Mouse (Mus musculus) ES-E14 (cell line): ENCODE measurements around the gene Rpl23. TPM values are rescaled to one million over a fixed set of nuclear protein-coding genes. Genes with fewer than 3 reads are reported as not detected.

ENCODE experiments used
- DNase-seq: peaks from one replicate; pipeline ENCODE4 v3.0.0-alpha.2; 2013; ENCODE audit warnings: low read depth, low spot score
- H3K27ac ChIP-seq: 2 replicates; pipeline ENCODE4 v1.5.1; 2012; ENCODE audit warnings: low read depth, mild to moderate bottlenecking, low read length, moderate library complexity, mixed read lengths; ENCODE audit not compliant: poor library complexity, insufficient read depth, severe bottlenecking
- H3K36me3 ChIP-seq: 2 replicates; pipeline ENCODE4 v1.6.1; 2012; ENCODE audit warnings: mild to moderate bottlenecking, low read length, moderate library complexity, mixed read lengths; ENCODE audit not compliant: control insufficient read depth, poor library complexity, insufficient read depth, severe bottlenecking
- H3K4me1 ChIP-seq, 2 experiments: fragments of 150-350 bp in 1 of 2; sonication (generic) in 1 of 2; 2 replicates each; pipeline ENCODE4 v1.6.1; 2012; ENCODE audit warnings: low read length in 2 of 2, mild to moderate bottlenecking in 1 of 2, mixed read lengths in 1 of 2; ENCODE audit not compliant: control insufficient read depth in 2 of 2, insufficient read depth in 2 of 2, poor library complexity in 1 of 2
- H3K4me3 ChIP-seq, 2 experiments: fragments of 150-350 bp in 1 of 2; sonication (generic) in 1 of 2; 2 replicates each; pipeline ENCODE4 v1.5.1; 2012; ENCODE audit warnings: low read length in 2 of 2, low read depth in 1 of 2, mild to moderate bottlenecking in 1 of 2, mixed read lengths in 1 of 2; ENCODE audit not compliant: insufficient read depth in 1 of 2, poor library complexity in 1 of 2, severe bottlenecking in 1 of 2
- H3K9ac ChIP-seq: 2 replicates; pipeline ENCODE4 v1.6.1; 2012; ENCODE audit warnings: low read depth, mild to moderate bottlenecking, low read length, mixed read lengths; ENCODE audit not compliant: poor library complexity, insufficient read depth, severe bottlenecking
- H3K9me3 ChIP-seq: fragments of 150-350 bp; sonication (generic); 2 replicates; pipeline ENCODE4 v1.6.1; 2012; ENCODE audit warnings: low read depth, mild to moderate bottlenecking, low read length; ENCODE audit not compliant: control insufficient read depth, insufficient read depth
- CHD2 ChIP-seq: IDR thresholded peaks from 2 replicates; pipeline ENCODE4 v1.6.1; 2014; ENCODE audit warnings: mild to moderate bottlenecking, low read depth, low read length, inconsistent platforms
- HCFC1 ChIP-seq: IDR thresholded peaks from 2 replicates; pipeline ENCODE4 v1.6.1; 2012; ENCODE audit warnings: low read length, inconsistent platforms, borderline replicate concordance; ENCODE audit not compliant: insufficient read depth
- MAFK ChIP-seq: IDR thresholded peaks from 2 replicates; pipeline ENCODE4 v1.6.1; 2014; ENCODE audit warnings: mild to moderate bottlenecking, low read depth, low read length, inconsistent platforms; ENCODE audit not compliant: insufficient read depth
- ZC3H11A ChIP-seq: IDR thresholded peaks from 2 replicates; pipeline ENCODE4 v1.6.1; 2012; ENCODE audit warnings: low read depth, mild to moderate bottlenecking, inconsistent platforms, low read length, borderline replicate concordance
- ZNF384 ChIP-seq: IDR thresholded peaks from 2 replicates; pipeline ENCODE4 v1.6.1; 2012; ENCODE audit warnings: low read depth, low read length, inconsistent platforms
- in situ Hi-C, 2 experiments: fragments of 600-800 bp; cut with MboI; formaldehyde crosslinking; loops; one replicate each; pipeline ENCODE4 v1.15.1; 2025; ENCODE audit warnings: low sequenced_read_pairs in 2 of 2, inconsistent platforms in 1 of 2; ENCODE audit not compliant: unreplicated experiment in 2 of 2
- total RNA-seq: library from RNA; depleted of rRNA; stranded (reverse); fragments of 300-350 nt; gene quantifications from 2 replicates; pipeline ENCODE4 v1.2.3, GENCODE M21; 2012

Gene Rpl23
- total RNA-seq, 1 experiment, result 1,430 TPM

- no peak overlapping the region for H3K9ac ChIP-seq
- peak overlapping the region; percentile 70; the same call in 1 of the 2 replicates for H3K27ac ChIP-seq
- DNase-seq, result no peak
- H3K4me1 ChIP-seq, result peaks cover 17 to 52% of the 10 kb centered on the region in 2 experiments
- TF ChIP-seq ZNF384 (peak; percentile 95), CHD2 (no peak)
- H3K36me3 ChIP-seq, result peaks cover 55% of the 10 kb centered on the region
- in situ Hi-C loops, result no loop called here
- no peak overlapping the region for H3K4me3 ChIP-seq
- no peaks in the 10 kb centered on the region for H3K9me3 ChIP-seq
These were observed 35.1 kb upstream of the Rpl23 start for GRCm38 (mm10) chr11:97817379-97817778.

GRCm38 (mm10) chr11:97816916-97817315 is 34.7 kb upstream of the Rpl23 start:
- Histone ChIP-seq H3K9me3 (no peaks in the 10 kb centered on the region), H3K9ac (peak overlapping the region; percentile 8), H3K36me3 (peaks cover 56% of the 10 kb centered on the region), H3K4me3 (no peak overlapping the region), H3K4me1 (peaks cover 17 to 56% of the 10 kb centered on the region in 2 experiments), H3K27ac (peak overlapping the region; percentile 50; the same call in 1 of the 2 replicates)
- in situ Hi-C loops, result no loop called here
- DNase-seq, result no peak
- TF ChIP-seq ZNF384 (no peak), MAFK (no peak), HCFC1 (no peak), CHD2 (no peak), ZC3H11A (no peak)

- peaks cover 17 to 62% of the 10 kb centered on the region in 2 experiments for H3K4me1 ChIP-seq
These were observed 33.9 kb upstream of the Rpl23 start for GRCm38 (mm10) chr11:97816176-97816575.

DNA sequence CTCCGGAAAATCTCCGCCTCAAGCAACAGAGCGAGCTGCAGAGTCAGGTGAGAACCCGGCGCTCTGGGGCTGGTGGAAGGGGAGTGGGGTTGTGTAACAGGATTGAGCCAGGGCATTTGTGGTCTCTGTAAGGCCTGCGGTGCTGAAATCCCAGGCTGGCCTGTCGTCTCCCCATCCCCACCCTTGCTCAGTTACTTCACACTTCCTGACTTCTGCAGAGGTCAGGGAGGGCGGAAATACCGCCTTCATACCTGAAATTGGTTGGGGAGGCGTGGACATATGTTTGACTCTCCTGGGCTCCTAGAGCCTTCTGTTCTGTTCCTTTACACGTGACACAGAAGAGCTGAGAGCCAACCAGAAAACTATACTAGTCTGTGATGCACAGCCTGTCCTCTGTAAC is 33.5 kb upstream of the Rpl23 start:
- peaks cover 17 to 64% of the 10 kb centered on the region in 2 experiments for H3K4me1 ChIP-seq
- 0 out of 2 replicates have a peak overlapping the region, but pooled peaks have one; percentile 15 for H3K9ac ChIP-seq
- peak overlapping the region; percentile 24; the same call in 1 of the 2 replicates for H3K27ac ChIP-seq

More at GRCm38 (mm10) chr11:97816176-97816575, 33.9 kb upstream of the Rpl23 start:
- in situ Hi-C loops, result no loop called here
- Histone ChIP-seq H3K4me3 (no peak overlapping the region), H3K9ac (no peak overlapping the region), H3K36me3 (peaks cover 57% of the 10 kb centered on the region), H3K9me3 (no peaks in the 10 kb centered on the region), H3K27ac (peak overlapping the region; percentile 14; the same call in 1 of the 2 replicates)
- TF ChIP-seq CHD2, result no peak
- DNase-seq, result no peak

GRCm38 (mm10) chr11:97813746-97814515 is 31.7 kb upstream of the Rpl23 start:
- H3K27ac ChIP-seq, result no peak overlapping the region
- peaks cover 63% of the 10 kb centered on the region for H3K36me3 ChIP-seq
- peaks cover 14 to 71% of the 10 kb centered on the region in 2 experiments for H3K4me1 ChIP-seq
- no peak overlapping the region for H3K4me3 ChIP-seq
- in situ Hi-C loops, result no loop called here
- DNase-seq, result no peak
- peak overlapping the region; percentile 2; the same call in 1 of the 2 replicates for H3K9ac ChIP-seq
- TF ChIP-seq ZC3H11A (no peak), MAFK (no peak), HCFC1 (no peak), ZNF384 (no peak)
- H3K9me3 ChIP-seq, result no peaks in the 10 kb centered on the region

More for the DNA sequence above, 33.5 kb upstream of the Rpl23 start:
- Histone ChIP-seq H3K36me3 (peaks cover 57% of the 10 kb centered on the region), H3K9me3 (no peaks in the 10 kb centered on the region), H3K4me3 (no peak overlapping the region)
- in situ Hi-C loops, result no loop called here
- TF ChIP-seq CHD2, result no peak
- no peak for TF ChIP-seq ZNF384
- no peak for TF ChIP-seq HCFC1
- no peak for DNase-seq
